Mouse (Mus musculus) ovary, postnatal 10 days (tissue): ENCODE measurements around the gene Narf.

Experiments used
- DNase-seq: peaks from one replicate; pipeline ENCODE4 v3.0.0; 2022; ENCODE audit warnings: low spot score

The Narf gene

GRCm38 (mm10) chr11:121237345-121238128, 484 bp downstream of the Narf start:
- peak; percentile 9 for DNase-seq

GRCm38 (mm10) chr11:121239669-121240068, 2.6 kb downstream of the Narf start:
- DNase-seq = no peak

- no peak for DNase-seq
These were observed 13.1 kb downstream of the Narf start for GRCm38 (mm10) chr11:121250196-121250595.

- peak; percentile 65 for DNase-seq
These were observed 22.4 kb downstream of the Narf start, which contains the start of gene Foxk2 for GRCm38 (mm10) chr11:121259160-121260100. Gene Foxk2 (plus strand): TSS chr11:121259990.

- DNase-seq = peak; percentile 8
These were observed 23.3 kb downstream of the Narf start for GRCm38 (mm10) chr11:121260211-121260906.

DNA sequence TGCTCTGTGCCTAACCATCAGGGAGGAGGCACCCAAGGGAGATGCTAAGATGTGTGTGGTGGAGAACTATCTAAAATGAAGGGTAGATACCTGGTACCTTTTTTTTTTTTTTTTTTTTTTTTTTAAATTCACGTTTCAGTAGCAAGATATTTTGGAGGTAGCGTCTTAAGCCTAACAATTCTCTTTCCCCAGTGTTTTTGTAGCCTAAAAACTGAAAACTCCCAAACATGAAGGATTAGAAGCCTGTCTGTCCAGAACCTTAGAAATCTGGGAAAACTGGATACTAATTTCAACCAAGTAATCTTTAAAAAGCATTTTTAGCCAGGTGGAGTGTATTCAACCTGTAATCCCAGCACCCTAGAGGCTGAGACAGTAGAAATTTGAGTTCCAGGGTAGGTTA, 24.0 kb downstream of the Narf start:
- DNase-seq = no peak

- no peak for DNase-seq
These were observed 40.5 kb downstream of the Narf start for GRCm38 (mm10) chr11:121277516-121277915.

DNA sequence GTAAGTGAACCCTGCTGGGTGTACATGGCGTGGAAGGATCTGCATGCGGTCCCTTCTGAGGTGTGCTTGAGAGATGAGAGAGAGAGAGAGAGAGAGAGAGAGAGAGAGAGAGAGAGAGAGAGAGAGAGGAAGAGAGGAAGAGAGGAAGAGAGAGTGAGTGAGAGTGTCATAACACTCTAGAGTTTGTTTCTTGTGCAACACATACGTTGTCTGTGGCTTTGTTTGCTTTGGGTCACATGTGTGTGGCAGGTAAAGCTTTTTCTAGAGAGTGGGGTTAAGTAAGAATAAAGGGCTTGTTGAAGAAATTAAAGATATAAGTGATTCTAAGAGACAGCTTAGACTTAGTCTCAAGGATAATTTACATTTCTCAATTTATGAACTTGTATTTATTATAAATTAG, 41.0 kb downstream of the Narf start:
- DNase-seq = no peak

- DNase-seq = no peak
These were observed 45.9 kb downstream of the Narf start for GRCm38 (mm10) chr11:121282911-121283310.

DNA sequence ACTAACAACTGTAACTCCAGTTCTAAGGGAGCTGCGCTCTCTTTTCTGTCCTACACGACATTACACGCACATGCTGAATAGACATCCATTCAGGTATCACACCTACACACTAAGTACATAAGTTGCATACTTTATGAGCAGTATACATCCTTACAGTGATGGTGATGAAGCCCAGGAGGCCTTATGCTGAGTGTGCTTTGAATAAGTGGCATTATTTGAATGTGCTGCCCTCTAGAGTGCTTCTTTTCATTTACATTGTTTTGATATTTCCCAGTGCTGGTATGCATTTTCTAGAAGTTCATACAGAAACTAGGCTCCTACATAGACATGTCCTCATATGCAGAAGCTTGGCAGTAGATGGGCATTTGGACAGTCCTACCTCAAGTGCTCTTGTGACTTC, 52.8 kb downstream of the Narf start:
- no peak for DNase-seq

DNA sequence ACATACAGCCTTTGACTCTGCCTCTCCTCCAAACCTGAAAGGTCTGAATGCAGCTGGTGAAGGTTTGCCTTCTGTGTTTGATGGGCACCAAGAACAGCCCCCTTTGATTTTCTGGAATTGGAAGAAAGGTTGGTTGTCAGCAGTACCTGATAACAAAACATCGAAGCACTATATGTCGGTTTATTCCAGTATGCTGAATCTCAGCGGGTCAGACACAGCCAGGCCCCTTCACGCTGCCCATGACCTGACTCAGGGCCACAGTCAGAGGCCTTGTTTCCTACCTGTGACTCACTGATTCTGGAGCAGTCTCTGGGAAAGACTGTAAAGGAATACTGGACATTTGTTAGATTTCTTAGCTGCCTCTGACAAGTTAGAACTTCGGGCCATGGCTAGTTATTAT, 57.7 kb downstream of the Narf start:
- DNase-seq = no peak

DNA sequence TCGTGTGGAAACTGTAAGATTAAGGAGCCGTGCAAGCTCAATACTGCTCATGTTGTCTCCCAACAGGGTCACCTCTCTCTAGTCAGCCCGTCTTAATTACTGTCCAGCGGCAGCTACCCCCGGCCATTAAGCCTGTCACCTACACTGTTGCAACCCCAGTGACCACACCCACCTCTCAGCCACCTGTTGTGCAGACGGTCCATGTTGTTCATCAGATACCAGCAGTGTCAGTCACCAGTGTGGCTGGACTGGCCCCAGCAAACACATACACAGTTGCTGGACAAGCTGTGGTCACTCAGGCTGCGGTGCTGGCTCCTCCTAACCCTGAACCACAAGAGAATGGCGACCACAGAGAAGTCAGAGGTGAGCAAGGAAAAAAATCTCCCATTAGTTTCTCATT, 61.4 kb downstream of the Narf start:
- DNase-seq = no peak

- no peak for DNase-seq
These were observed 63.2 kb downstream of the Narf start for GRCm38 (mm10) chr11:121300265-121300664.

GRCm38 (mm10) chr11:121305371-121305770, 68.3 kb downstream of the Narf start:
- no peak for DNase-seq
